Mouse (Mus musculus) liver, embryonic 14.5 days (tissue): Measurements from ENCODE around the gene Bcar3. TPM values are rescaled to one million over a fixed set of nuclear protein-coding genes. Genes with fewer than 3 reads are reported as not detected.

Experiments
- ATAC-seq: fragments of 200-750 bp; cut with Nextera tagmentation; 2 replicates; pipeline ENCODE4 v1.8.0; 2017; ENCODE audit warnings: moderate number of reproducible peaks, mild to moderate bottlenecking, moderate library complexity; ENCODE audit not compliant: insufficient read depth
- DNase-seq, 3 experiments: peaks; one replicate each; pipeline ENCODE4 v3.0.0-alpha.2; 2012 to 2013; ENCODE audit warnings: low read depth in 3 of 3, low spot score in 3 of 3
- H3K27ac ChIP-seq: fragments of 300-500 bp; sonication (generic); 2 replicates; pipeline ENCODE4 v1.5.1; 2014; ENCODE audit warnings: moderate library complexity, mild to moderate bottlenecking, control low read depth, inconsistent platforms
- H3K27me3 ChIP-seq: fragments of 300-500 bp; sonication (generic); 2 replicates; pipeline ENCODE4 v1.6.1; 2014; ENCODE audit warnings: mild to moderate bottlenecking, low read length, moderate library complexity; ENCODE audit not compliant: control insufficient read depth, insufficient read depth
- H3K36me3 ChIP-seq: fragments of 300-500 bp; sonication (generic); replicated peaks from 2 replicates; pipeline ENCODE4 v1.6.1; 2014; ENCODE audit warnings: low read depth; ENCODE audit not compliant: control insufficient read depth, insufficient read depth
- H3K4me1 ChIP-seq, 2 experiments: fragments of 200-500 bp in 1 of 2; fragments of 300-500 bp in 1 of 2; sonication (generic) in 1 of 2; replicated peaks; 2 replicates each; pipeline ENCODE4 v1.6.1; 2012 to 2014; ENCODE audit warnings: antibody characterized with exemption in 1 of 2, inconsistent platforms in 1 of 2, low read length in 1 of 2; ENCODE audit not compliant: control insufficient read depth in 2 of 2, insufficient read depth in 2 of 2
- H3K4me2 ChIP-seq: fragments of 300-500 bp; sonication (generic); 2 replicates; pipeline ENCODE4 v1.6.1; 2014; ENCODE audit warnings: low read depth, mild to moderate bottlenecking, control low read depth, moderate library complexity
- H3K4me3 ChIP-seq, 2 experiments: fragments of 200-500 bp in 1 of 2; fragments of 300-500 bp in 1 of 2; sonication (generic) in 1 of 2; 2 replicates each; pipeline ENCODE4 v1.5.1; 2012 to 2014; ENCODE audit warnings: low read depth in 2 of 2, low read length in 2 of 2, mild to moderate bottlenecking in 2 of 2, control low read depth in 1 of 2, inconsistent platforms in 1 of 2, moderate library complexity in 1 of 2; ENCODE audit not compliant: insufficient read depth in 1 of 2
- H3K9ac ChIP-seq: fragments of 300-500 bp; sonication (generic); replicated peaks from 2 replicates; pipeline ENCODE4 v1.6.1; 2014; ENCODE audit warnings: mild to moderate bottlenecking, control low read depth, moderate library complexity
- H3K9me3 ChIP-seq: fragments of 300-500 bp; sonication (generic); 2 replicates; pipeline ENCODE4 v1.6.1; 2016; ENCODE audit warnings: low read length, mixed read lengths; ENCODE audit not compliant: control insufficient read depth
- CTCF ChIP-seq: IDR thresholded peaks from 2 replicates; pipeline ENCODE4 v1.5.1; 2016; ENCODE audit warnings: antibody characterized with exemption, low read depth, control low read depth
- EP300 ChIP-seq: IDR thresholded peaks from 2 replicates; pipeline ENCODE4 v1.6.1; 2016; ENCODE audit warnings: antibody characterized with exemption, low read depth
- WGBS: fragments of 180-500 bp; shearing (Covaris S2); extraction: QIAGEN DNeasy Blood & Tissue Kit; methylation state at CpG from one replicate; pipeline ENCODE4 v1.1.7; 2014; ENCODE audit not compliant: insufficient replicate concordance; 5-methylcytosine and 5-hydroxymethylcytosine counted together
- polyA plus RNA-seq, 2 experiments: library from polyadenylated mRNA; depleted of rRNA in 1 of 2; stranded (reverse) in 1 of 2; unstranded in 1 of 2; fragments of >200 nt; fragmentation: Nextera tagmentation in 1 of 2; extraction: Ambion mirVana in 1 of 2; gene quantifications; 2 replicates each; pipeline versions ENCODE4 v1.2.1 to v1.2.3; 2012 to 2014

Gene Bcar3
- polyA plus RNA-seq, 2 experiments: 3.1 to 3.5 TPM

DNA sequence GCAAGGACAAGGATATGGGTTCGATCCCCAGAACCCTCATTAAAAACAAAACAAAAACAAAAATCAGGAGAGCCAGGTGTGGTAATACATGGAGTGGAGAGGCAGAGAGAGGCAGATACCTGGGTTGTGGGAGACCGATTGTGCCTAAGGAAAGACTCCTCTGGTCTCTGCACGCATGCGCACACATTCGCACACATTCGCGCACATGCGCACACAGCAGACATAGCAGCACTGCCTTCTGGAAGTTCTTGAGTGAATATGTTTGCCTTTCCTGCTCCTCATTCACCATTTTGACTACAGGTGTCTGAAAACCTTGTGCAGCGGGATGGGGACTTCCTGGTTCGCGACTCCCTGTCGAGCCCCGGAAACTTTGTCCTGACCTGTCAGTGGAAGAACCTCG is 213.9 kb downstream of the Bcar3 start:
- no peak overlapping the region for H3K4me3 ChIP-seq
- no peak for TF ChIP-seq EP300
- TF ChIP-seq CTCF: no peak
- peaks cover 0 to 21% of the 10 kb centered on the region in 2 experiments; a peak in 2 of 4 replicates for H3K4me1 ChIP-seq
- H3K27me3 ChIP-seq: no peaks in the 10 kb centered on the region
- DNase-seq (no peak), ATAC-seq (no peak)
- no peaks in the 10 kb centered on the region for H3K36me3 ChIP-seq
- no peak overlapping the region for H3K9ac ChIP-seq
- no peaks in the 10 kb centered on the region for H3K9me3 ChIP-seq
- no peak overlapping the region for H3K27ac ChIP-seq
- WGBS: 87% methylated on average over 14 of the region's 14 CpGs
- H3K4me2 ChIP-seq: no peak overlapping the region

DNA sequence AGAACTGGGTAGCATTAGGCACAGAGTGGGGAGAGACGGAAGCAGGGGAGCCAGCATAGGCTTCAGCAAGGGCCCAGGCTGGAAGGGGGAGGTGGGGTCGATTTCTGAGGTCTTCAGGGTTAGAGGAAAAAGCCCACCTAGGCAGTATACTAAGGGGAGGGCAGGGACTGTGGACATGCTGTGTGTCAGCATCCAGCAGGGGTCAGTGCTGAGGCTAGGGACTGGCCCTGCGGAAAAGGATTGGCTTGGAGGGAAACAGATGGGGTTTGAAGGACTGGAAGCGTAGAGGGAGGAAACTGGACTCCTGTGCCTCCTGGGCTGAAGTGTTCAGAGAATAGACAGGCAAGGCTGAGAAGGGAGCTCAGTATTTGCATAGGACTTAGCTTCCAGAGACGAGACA is 215.1 kb downstream of the Bcar3 start:
- no peak overlapping the region for H3K27ac ChIP-seq
- ATAC-seq: no peak

DNA sequence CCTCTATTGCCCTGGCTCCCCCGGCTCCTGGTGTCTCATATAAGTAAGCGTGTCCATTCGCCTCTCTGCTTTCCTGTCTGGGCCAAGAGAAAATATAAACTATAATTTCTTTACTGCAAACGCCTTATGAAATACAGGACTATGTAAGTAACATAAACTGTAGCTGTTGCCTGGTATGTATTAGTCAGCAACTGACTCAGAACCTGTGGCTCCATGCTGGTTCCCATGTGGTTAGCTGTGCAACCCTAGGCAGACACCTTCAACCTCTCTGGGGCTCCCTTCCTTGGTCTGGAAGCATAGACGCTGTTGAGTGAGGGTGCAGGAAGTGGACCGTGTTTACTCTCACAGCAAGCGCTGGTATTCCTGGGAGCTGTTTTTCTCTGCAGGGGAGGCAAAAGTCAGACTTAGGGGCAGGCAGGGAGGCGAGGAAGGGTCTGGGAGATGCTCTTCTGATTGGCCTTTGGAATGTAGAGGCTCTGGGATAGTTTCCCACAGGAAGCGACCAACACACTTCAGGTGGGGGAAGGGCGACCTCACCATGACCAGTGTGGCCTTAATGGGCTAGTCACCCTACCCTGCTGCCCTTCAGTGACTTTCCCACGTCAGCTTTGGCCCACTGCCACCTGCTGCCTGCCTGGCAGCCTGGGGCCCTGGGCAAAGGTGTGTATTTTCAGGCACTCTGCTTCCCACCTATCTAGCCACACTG is 215.8 kb downstream of the Bcar3 start:
- no peak overlapping the region for H3K4me3 ChIP-seq
- WGBS: 39% methylated on average over 11 of the region's 11 CpGs
- peak; percentile 47; the same call in 1 of the 2 replicates for ATAC-seq
- DNase-seq: no peak
- H3K9ac ChIP-seq: no peak overlapping the region
- H3K4me2 ChIP-seq: 0 out of 2 replicates have a peak overlapping the region, but pooled peaks have one; percentile 40
- H3K4me1 ChIP-seq: peaks cover 0 to 22% of the 10 kb centered on the region in 2 experiments; a peak in 2 of 4 replicates
- no peak overlapping the region for H3K27ac ChIP-seq
- no peak for TF ChIP-seq EP300
- no peak for TF ChIP-seq CTCF
- H3K9me3 ChIP-seq: no peaks in the 10 kb centered on the region
- no peaks in the 10 kb centered on the region for H3K27me3 ChIP-seq
- no peaks in the 10 kb centered on the region for H3K36me3 ChIP-seq

More for the DNA sequence above, 215.1 kb downstream of the Bcar3 start:
- 33% methylated on average over 5 of the region's 5 CpGs for WGBS
- Histone ChIP-seq H3K9ac (no peak overlapping the region), H3K4me1 (peaks cover 0 to 22% of the 10 kb centered on the region in 2 experiments; a peak in 2 of 4 replicates), H3K27me3 (no peaks in the 10 kb centered on the region), H3K4me3 (no peak overlapping the region), H3K9me3 (no peaks in the 10 kb centered on the region), H3K4me2 (no peak overlapping the region), H3K36me3 (no peaks in the 10 kb centered on the region)
- no peak for TF ChIP-seq EP300
- peak; percentile 82 for TF ChIP-seq CTCF
- DNase-seq: no peak

DNA sequence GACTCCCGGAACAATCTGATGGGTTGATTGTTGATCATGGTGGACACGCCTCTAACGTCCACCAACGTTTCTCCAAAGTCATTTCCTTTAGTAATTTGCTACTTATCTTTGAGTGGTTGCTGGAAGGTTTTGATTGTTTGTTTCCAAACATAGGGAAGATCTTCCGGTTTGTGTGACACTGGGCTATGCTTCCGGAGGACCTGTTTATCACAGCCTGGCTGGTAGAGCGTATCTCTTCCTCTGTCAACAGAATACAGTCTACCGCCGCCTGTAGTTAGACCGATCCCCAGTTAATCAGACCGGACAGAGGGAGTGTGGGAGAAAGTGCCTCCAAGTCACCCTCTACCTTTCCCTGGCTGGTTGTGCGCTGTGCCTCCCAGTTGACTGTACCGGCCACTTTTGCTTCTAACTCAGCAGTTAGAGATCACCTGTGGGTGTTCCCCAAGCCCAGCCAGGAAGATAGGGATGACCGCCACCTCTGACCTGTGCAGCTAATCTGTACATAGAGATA is 216.4 kb downstream of the Bcar3 start:
- Histone ChIP-seq H3K9me3 (no peaks in the 10 kb centered on the region), H3K4me3 (no peak overlapping the region), H3K4me2 (peak overlapping the region; percentile 40), H3K27ac (no peak overlapping the region), H3K27me3 (no peaks in the 10 kb centered on the region), H3K36me3 (no peaks in the 10 kb centered on the region), H3K9ac (no peak overlapping the region), H3K4me1 (peaks cover 0 to 22% of the 10 kb centered on the region in 2 experiments; a peak in 2 of 4 replicates)
- DNase-seq (no peak), ATAC-seq (peak; percentile 42)
- TF ChIP-seq CTCF: no peak
- TF ChIP-seq EP300: no peak
- WGBS: 28% methylated on average over 14 of the region's 14 CpGs

DNA sequence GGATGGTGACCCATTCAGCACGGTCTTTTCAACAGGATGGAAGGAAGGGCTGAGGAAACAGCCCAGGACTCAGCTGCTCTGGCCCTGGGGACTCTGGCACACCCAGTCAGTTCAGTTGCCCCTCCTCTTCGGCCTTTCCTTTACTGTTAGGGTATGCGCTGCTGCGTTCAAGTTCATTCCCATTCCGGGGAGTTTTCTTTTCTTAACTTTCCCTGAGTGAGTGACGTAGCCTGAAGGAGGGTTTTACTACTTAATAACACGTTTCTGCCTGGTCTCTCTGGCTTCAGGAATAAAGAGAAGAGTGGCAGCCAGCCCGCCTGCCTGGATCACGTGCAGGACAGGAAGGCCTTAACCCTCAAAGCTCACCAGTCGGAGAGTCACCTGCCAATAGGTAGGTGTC is 217.0 kb downstream of the Bcar3 start:
- ATAC-seq (no peak), DNase-seq (no peak)
- H3K27me3 ChIP-seq: no peaks in the 10 kb centered on the region
- peaks cover 0 to 22% of the 10 kb centered on the region in 2 experiments; a peak in 2 of 4 replicates for H3K4me1 ChIP-seq
- H3K36me3 ChIP-seq: no peaks in the 10 kb centered on the region
- no peaks in the 10 kb centered on the region for H3K9me3 ChIP-seq
- WGBS: 56% methylated on average over 10 of the region's 10 CpGs
- no peak overlapping the region for H3K4me3 ChIP-seq
- H3K27ac ChIP-seq: no peak overlapping the region
- TF ChIP-seq CTCF (no peak), EP300 (no peak)
- no peak overlapping the region for H3K9ac ChIP-seq
- H3K4me2 ChIP-seq: no peak overlapping the region
